Mouse (Mus musculus) cerebellum, adult 2 months (tissue): ENCODE results near the gene Vps51.

Experiments
- CTCF ChIP-seq: fragments of 200-500 bp; IDR thresholded peaks from 2 replicates; pipeline ENCODE4 v1.5.1; 2011; ENCODE audit warnings: low read depth, mild to moderate bottlenecking, control low read depth, low read length, moderate library complexity, borderline replicate concordance; ENCODE audit not compliant: insufficient read depth
- POLR2A ChIP-seq: fragments of 200-500 bp; IDR thresholded peaks from 2 replicates; pipeline ENCODE4 v1.6.1; 2011; ENCODE audit warnings: low read length, control low read depth, borderline replicate concordance; ENCODE audit not compliant: insufficient read depth

GRCm38 (mm10) chr19:6088841-6089240 is 11.8 kb upstream of the Vps51 start:
- TF ChIP-seq CTCF (no peak), POLR2A (no peak)
